Mouse (Mus musculus): Measurements from ENCODE around the gene Emsy. TPM values are rescaled to one million over a fixed set of nuclear protein-coding genes. Genes with fewer than 3 reads are reported as not detected.

Emsy gene
- total RNA-seq, 2 experiments from 2014 or later: 50.8 to 71.6 TPM

GRCm38 (mm10) chr7:98671416-98671815 lies 14.8 kb upstream of the Emsy start:
- intact Hi-C loops (cut with DNase I): no loop called here
- no peak for DNase-seq (ENCODE audit: low spot score in 2 of 2)

- DNase-seq (ENCODE audit: low spot score in 2 of 2): no peak
- intact Hi-C loops (cut with DNase I): no loop called here
Observed at GRCm38 (mm10) chr7:98670831-98671230, 14.2 kb upstream of the Emsy start.

GRCm38 (mm10) chr7:98667956-98668746 lies 11.6 kb upstream of the Emsy start:
- intact Hi-C loops (cut with DNase I): no loop called here
- DNase-seq (ENCODE audit: low spot score in 2 of 2): no peak

GRCm38 (mm10) chr7:98665726-98666125 lies 9.1 kb upstream of the Emsy start:
- DNase-seq (ENCODE audit: low spot score in 2 of 2): no peak
- intact Hi-C loops (cut with DNase I): no loop called here

- no peak for DNase-seq (ENCODE audit: low spot score in 2 of 2)
- intact Hi-C loops (cut with DNase I): no loop called here
Observed at GRCm38 (mm10) chr7:98665166-98665565, 8.6 kb upstream of the Emsy start.

- intact Hi-C loops (cut with DNase I): loop anchor here (2.0 kb wide), 1 partner anchor 47 kb away; the partner anchor contains the start of gene Thap12
- DNase-seq (ENCODE audit: low spot score in 2 of 2): peak; percentile 83 to 84
Observed at GRCm38 (mm10) chr7:98655681-98656530, 677 bp downstream of the Emsy start.

GRCm38 (mm10) chr7:98651651-98652050 lies 4.9 kb downstream of the Emsy start:
- intact Hi-C loops (cut with DNase I): no loop called here
- DNase-seq (ENCODE audit: low spot score in 2 of 2): no peak

GRCm38 (mm10) chr7:98644238-98644637 lies 12.3 kb downstream of the Emsy start:
- no peak for DNase-seq (ENCODE audit: low spot score in 2 of 2)
- intact Hi-C loops (cut with DNase I): no loop called here

- intact Hi-C loops (cut with DNase I): no loop called here
Observed at GRCm38 (mm10) chr7:98636607-98637006, 20.0 kb downstream of the Emsy start.

GRCm38 (mm10) chr7:98633032-98633431 lies 23.6 kb downstream of the Emsy start:
- intact Hi-C loops (cut with DNase I): no loop called here
- DNase-seq (ENCODE audit: low spot score in 2 of 2): no peak

More at GRCm38 (mm10) chr7:98636607-98637006, 20.0 kb downstream of the Emsy start:
- DNase-seq (ENCODE audit: low spot score in 2 of 2): no peak

- intact Hi-C loops (cut with DNase I): no loop called here
Observed at GRCm38 (mm10) chr7:98629947-98630346, 26.6 kb downstream of the Emsy start.

GRCm38 (mm10) chr7:98617739-98618138 lies 38.8 kb downstream of the Emsy start:
- intact Hi-C loops (cut with DNase I): no loop called here
- DNase-seq (ENCODE audit: low spot score in 2 of 2): no peak

More at GRCm38 (mm10) chr7:98629947-98630346, 26.6 kb downstream of the Emsy start:
- DNase-seq (ENCODE audit: low spot score in 2 of 2): no peak

GRCm38 (mm10) chr7:98612936-98613335 lies 43.6 kb downstream of the Emsy start:
- no peak for DNase-seq (ENCODE audit: low spot score in 2 of 2)
- intact Hi-C loops (cut with DNase I): no loop called here

GRCm38 (mm10) chr7:98608520-98608919 lies 48.1 kb downstream of the Emsy start:
- DNase-seq (ENCODE audit: low spot score in 2 of 2): no peak
- intact Hi-C loops (cut with DNase I): loop anchor here (5.0 kb wide), 1 partner anchor 126 kb away; no protein-coding TSS in a partner anchor

- DNase-seq (ENCODE audit: low spot score in 2 of 2): no peak
- intact Hi-C loops (cut with DNase I): loop anchor here (5.0 kb wide), 1 partner anchor 125 kb away; no protein-coding TSS in a partner anchor
Observed at GRCm38 (mm10) chr7:98607158-98607557, 49.4 kb downstream of the Emsy start.

GRCm38 (mm10) chr7:98601715-98602114 lies 54.9 kb downstream of the Emsy start:
- intact Hi-C loops (cut with DNase I): no loop called here
- no peak for DNase-seq (ENCODE audit: low spot score in 2 of 2)

GRCm38 (mm10) chr7:98597402-98597801 lies 59.2 kb downstream of the Emsy start:
- no peak for DNase-seq (ENCODE audit: low spot score in 2 of 2)
- intact Hi-C loops (cut with DNase I): loop anchor here (10.0 kb wide), 1 partner anchor 243 kb away; no protein-coding TSS in a partner anchor

- no peak for DNase-seq (ENCODE audit: low spot score in 2 of 2)
- intact Hi-C loops (cut with DNase I): loop anchor here (10.0 kb wide), 1 partner anchor 240 kb away; no protein-coding TSS in a partner anchor
Observed at GRCm38 (mm10) chr7:98594731-98595130, 61.9 kb downstream of the Emsy start.

- intact Hi-C loops (cut with DNase I): loop anchor here (10.0 kb wide), 1 partner anchor 238 kb away; no protein-coding TSS in a partner anchor
- DNase-seq (ENCODE audit: low spot score in 2 of 2): no peak
Observed at GRCm38 (mm10) chr7:98593276-98593675, 63.3 kb downstream of the Emsy start.

GRCm38 (mm10) chr7:98589028-98589427 lies 67.6 kb downstream of the Emsy start:
- no peak for DNase-seq (ENCODE audit: low spot score in 2 of 2)
- intact Hi-C loops (cut with DNase I): loop anchor here (5.0 kb wide), 1 partner anchor 107 kb away; no protein-coding TSS in a partner anchor

Measured in left cerebral cortex, postnatal 36 days (tissue).